Mouse (Mus musculus) intestine, postnatal 0 days (tissue): Measurements from ENCODE around the gene Pomc. TPM values are rescaled to one million over a fixed set of nuclear protein-coding genes. Genes with fewer than 3 reads are reported as not detected.

ENCODE experiments used
- ATAC-seq: fragments of 200-750 bp; cut with Nextera tagmentation; 2 replicates; pipeline ENCODE4 v1.8.0; 2017; ENCODE audit warnings: mild to moderate bottlenecking, moderate TSS enrichment, moderate library complexity
- H3K27ac ChIP-seq: fragments of 300-500 bp; sonication (generic); 2 replicates; pipeline ENCODE4 v1.5.1; 2014; ENCODE audit warnings: mild to moderate bottlenecking, low read depth, low read length, moderate library complexity
- H3K27me3 ChIP-seq: fragments of 300-500 bp; sonication (generic); replicated peaks from 2 replicates; pipeline ENCODE4 v1.6.1; 2014; ENCODE audit warnings: low read length, mixed read lengths; ENCODE audit not compliant: control insufficient read depth, insufficient read depth
- H3K36me3 ChIP-seq: fragments of 300-500 bp; sonication (generic); 2 replicates; pipeline ENCODE4 v1.6.1; 2014; ENCODE audit warnings: mild to moderate bottlenecking, moderate library complexity; ENCODE audit not compliant: control insufficient read depth, insufficient read depth
- H3K4me1 ChIP-seq: fragments of 300-500 bp; sonication (generic); replicated peaks from 2 replicates; pipeline ENCODE4 v1.6.1; 2014; ENCODE audit warnings: antibody characterized with exemption, low read length, mixed read lengths; ENCODE audit not compliant: control insufficient read depth, insufficient read depth
- H3K4me2 ChIP-seq: fragments of 300-500 bp; sonication (generic); replicated peaks from 2 replicates; pipeline ENCODE4 v1.6.1; 2014; ENCODE audit warnings: low read depth, mild to moderate bottlenecking, moderate library complexity
- H3K4me3 ChIP-seq: fragments of 300-500 bp; sonication (generic); 2 replicates; pipeline ENCODE4 v1.5.1; 2014; ENCODE audit warnings: low read depth, low read length
- H3K9ac ChIP-seq: fragments of 300-500 bp; sonication (generic); 2 replicates; pipeline ENCODE4 v1.6.1; 2014; ENCODE audit warnings: mild to moderate bottlenecking, low read depth, low read length
- H3K9me3 ChIP-seq: fragments of 300-500 bp; sonication (generic); 2 replicates; pipeline ENCODE4 v1.6.1; 2016; ENCODE audit warnings: mixed run types; ENCODE audit not compliant: control insufficient read depth
- CTCF ChIP-seq: sonication (generic); IDR thresholded peaks from 2 replicates; pipeline ENCODE4 v1.5.1; 2016; ENCODE audit warnings: low read depth, mild to moderate bottlenecking, control low read depth, antibody characterized with exemption, moderate library complexity
- WGBS: fragments of 180-500 bp; shearing (Covaris S2); extraction: QIAGEN DNeasy Blood & Tissue Kit; methylation state at CpG from one replicate; pipeline ENCODE4 v1.1.7; 2014; 5-methylcytosine and 5-hydroxymethylcytosine counted together
- polyA plus RNA-seq: library from polyadenylated mRNA; unstranded; fragments of >200 nt; fragmentation: Nextera tagmentation; extraction: Ambion mirVana; gene quantifications from 2 replicates; pipeline ENCODE4 v1.2.1, GENCODE M21; 2015

The Pomc gene
- polyA plus RNA-seq, 1 experiment from 2014 or later = 1.3 TPM

GRCm38 (mm10) chr12:4008731-4009130 lies 54.0 kb downstream of the Pomc start:
- no peak overlapping the region for H3K9ac ChIP-seq
- no peaks in the 10 kb centered on the region for H3K36me3 ChIP-seq
- no peak overlapping the region for H3K27ac ChIP-seq
- H3K4me3 ChIP-seq = no peak overlapping the region
- H3K4me2 ChIP-seq = no peak overlapping the region
- ATAC-seq = no peak
- TF ChIP-seq CTCF = no peak
- no peaks in the 10 kb centered on the region for H3K27me3 ChIP-seq
- H3K9me3 ChIP-seq = no peaks in the 10 kb centered on the region
- no peaks in the 10 kb centered on the region for H3K4me1 ChIP-seq
- 83% methylated on average over 12 of the region's 12 CpGs for WGBS

Other genes with a start within 250 kb of the Pomc start
- gene Dnmt3a, start 148.9 kb upstream of the Pomc start, polyA plus RNA-seq = 33.9 and 42.2 TPM in 2 replicates
- gene Efr3b, start 84.0 kb downstream of the Pomc start, polyA plus RNA-seq = 3.2 and 3.9 TPM in 2 replicates
- gene Dnajc27, start 127.6 kb downstream of the Pomc start, polyA plus RNA-seq = 1.3 and 1.5 TPM in 2 replicates
- 7.5 and 8.1 TPM in 2 replicates for gene Adcy3, start 178.2 kb downstream of the Pomc start, polyA plus RNA-seq